Mouse (Mus musculus) CH12.LX (cell line): ENCODE measurements at regions not wholly inside any gene's neighbourhood (a gene's known extent, or its start where the extent isn't known, plus 50 kb on each side); places are given as distances from the start of the nearest gene placed in this dataset.

ENCODE experiments used
- DNase-seq: peaks from one replicate; pipeline ENCODE4 v3.0.0-alpha.2; 2013; ENCODE audit errors: extremely low read depth
- H3K27ac ChIP-seq: 2 replicates; pipeline ENCODE4 v1.5.1; 2012; ENCODE audit warnings: low read depth, mild to moderate bottlenecking, control low read depth, moderate library complexity; ENCODE audit not compliant: insufficient read depth
- H3K27me3 ChIP-seq: replicated peaks from 2 replicates; pipeline ENCODE3; 2012; ENCODE audit warnings: inconsistent platforms
- H3K36me3 ChIP-seq, 2 experiments: replicated peaks in 1 of 2; 2 replicates each; pipeline versions ENCODE3 to v1.6.1; 2012; ENCODE audit warnings: inconsistent platforms in 1 of 2, low read length in 1 of 2, mild to moderate bottlenecking in 1 of 2, mixed read lengths in 1 of 2, moderate library complexity in 1 of 2; ENCODE audit not compliant: control insufficient read depth in 1 of 2, insufficient read depth in 1 of 2
- H3K4me1 ChIP-seq, 2 experiments: 2 replicates each; pipeline ENCODE4 v1.6.1; 2012; ENCODE audit warnings: inconsistent platforms in 1 of 2, moderate library complexity in 1 of 2; ENCODE audit not compliant: insufficient read depth in 2 of 2, control insufficient read depth in 1 of 2
- H3K4me2 ChIP-seq: 2 replicates; pipeline ENCODE4 v1.6.1; 2012; ENCODE audit warnings: low read depth, mild to moderate bottlenecking, control low read depth; ENCODE audit not compliant: poor library complexity, insufficient read depth, severe bottlenecking
- H3K4me3 ChIP-seq, 3 experiments: fragments of 150-350 bp in 1 of 3; sonication (generic) in 1 of 3; replicated peaks in 1 of 3; 2 replicates each; pipeline versions ENCODE3 to v1.5.1; 2011 to 2012; ENCODE audit warnings: low read depth in 2 of 3, low read length in 2 of 3, mild to moderate bottlenecking in 2 of 3, moderate library complexity in 2 of 3, control low read depth in 1 of 3, improper control_type of control experiment in 1 of 3, inconsistent platforms in 1 of 3, mixed read lengths in 1 of 3; ENCODE audit not compliant: poor library complexity in 1 of 3
- H3K79me2 ChIP-seq: replicated peaks from 2 replicates; pipeline ENCODE4 v1.6.1; 2012; ENCODE audit warnings: mild to moderate bottlenecking, moderate library complexity; ENCODE audit not compliant: control insufficient read depth, poor library complexity, insufficient read depth, severe bottlenecking; ENCODE audit errors: extremely low read depth
- H3K9ac ChIP-seq: 2 replicates; pipeline ENCODE4 v1.6.1; 2012; ENCODE audit warnings: low read depth, mild to moderate bottlenecking, control low read depth, moderate library complexity; ENCODE audit not compliant: insufficient read depth
- H3K9me3 ChIP-seq: replicated peaks from 2 replicates; pipeline ENCODE3; 2012; ENCODE audit warnings: low read length, inconsistent platforms, mixed read lengths
- CHD1 ChIP-seq: IDR thresholded peaks from 2 replicates; pipeline ENCODE4 v1.6.1; 2012; ENCODE audit warnings: low read depth, low read length, improper control_type of control experiment, inconsistent platforms
- CHD2 ChIP-seq: IDR thresholded peaks from 2 replicates; pipeline ENCODE4 v1.6.1; 2011; ENCODE audit warnings: low read length, improper control_type of control experiment
- CTCF ChIP-seq, 2 experiments: IDR thresholded peaks in 1 of 2; conservative IDR thresholded peaks in 1 of 2; 2 replicates each; pipeline ENCODE4 v1.5.1; 2011 to 2012; ENCODE audit warnings: low read depth in 2 of 2, low read length in 2 of 2, improper control_type of control experiment in 1 of 2, inconsistent platforms in 1 of 2, mild to moderate bottlenecking in 1 of 2, moderate library complexity in 1 of 2
- ETS1 ChIP-seq: conservative IDR thresholded peaks from 2 replicates; pipeline ENCODE4 v1.6.1; 2012; ENCODE audit warnings: low read depth, mild to moderate bottlenecking, inconsistent platforms, low read length, improper control_type of control experiment, moderate library complexity
- HCFC1 ChIP-seq: IDR thresholded peaks from 2 replicates; pipeline ENCODE4 v1.6.1; 2012; ENCODE audit warnings: low read depth, mild to moderate bottlenecking, inconsistent platforms, low read length, improper control_type of control experiment
- IRF4 ChIP-seq: IDR thresholded peaks from 2 replicates; pipeline ENCODE4 v1.6.1; 2014; ENCODE audit warnings: low read depth, mild to moderate bottlenecking, inconsistent platforms, low read length, improper control_type of control experiment
- JUND ChIP-seq: conservative IDR thresholded peaks from 2 replicates; pipeline ENCODE4 v1.6.1; 2011; ENCODE audit warnings: low read depth, low read length, improper control_type of control experiment
- KAT2A ChIP-seq: IDR thresholded peaks from 2 replicates; pipeline ENCODE4 v1.6.1; 2012; ENCODE audit warnings: low read length, improper control_type of control experiment, inconsistent platforms; ENCODE audit not compliant: insufficient replicate concordance
- MEF2A ChIP-seq: IDR thresholded peaks from 2 replicates; pipeline ENCODE4 v1.6.1; 2014; ENCODE audit warnings: low read depth, mild to moderate bottlenecking, inconsistent platforms, low read length, improper control_type of control experiment, borderline replicate concordance
- PAX5 ChIP-seq: IDR thresholded peaks from 2 replicates; pipeline ENCODE4 v1.6.1; 2012; ENCODE audit warnings: low read length, inconsistent platforms, mixed read lengths
- POLR2A ChIP-seq: IDR thresholded peaks from 2 replicates; pipeline ENCODE4 v1.6.1; 2011; ENCODE audit warnings: low read depth, mild to moderate bottlenecking, improper control_type of control experiment, low read length
- RAD21 ChIP-seq: IDR thresholded peaks from 2 replicates; pipeline ENCODE4 v1.6.1; 2011; ENCODE audit warnings: low read depth, mild to moderate bottlenecking, low read length, improper control_type of control experiment, moderate library complexity
- SMC3 ChIP-seq: IDR thresholded peaks from 2 replicates; pipeline ENCODE4 v1.6.1; 2011; ENCODE audit warnings: low read depth, low read length, improper control_type of control experiment
- UBTF ChIP-seq: IDR thresholded peaks from 2 replicates; pipeline ENCODE4 v1.6.1; 2012; ENCODE audit warnings: low read depth, mild to moderate bottlenecking, inconsistent platforms, low read length, improper control_type of control experiment, moderate library complexity
- USF1 ChIP-seq: IDR thresholded peaks from 2 replicates; pipeline ENCODE4 v1.6.1; 2014; ENCODE audit warnings: low read depth, mild to moderate bottlenecking, inconsistent platforms, low read length, improper control_type of control experiment
- ZKSCAN1 ChIP-seq: IDR thresholded peaks from 2 replicates; pipeline ENCODE4 v1.6.1; 2012; ENCODE audit warnings: low read depth, inconsistent platforms, low read length, improper control_type of control experiment, borderline replicate concordance
- ZMIZ1 ChIP-seq: IDR thresholded peaks from 2 replicates; pipeline ENCODE4 v1.6.1; 2012; ENCODE audit warnings: low read depth, mild to moderate bottlenecking, inconsistent platforms, low read length, improper control_type of control experiment
- dilution Hi-C: fragments of 300-500 bp; cut with MboI; formaldehyde crosslinking; loops from 2 replicates; pipeline ENCODE4 v1.14.3; 2020; ENCODE audit warnings: low sequenced_read_pairs; ENCODE audit not compliant: extremely low pct_unique_long_range_greater_than_20kb, extremely low pct_ligation_motif_present
- in situ Hi-C: fragments of 300-500 bp; cut with MboI; formaldehyde crosslinking; loops from 3 replicates; pipeline ENCODE4 v1.14.3; 2019; ENCODE audit warnings: low sequenced_read_pairs, low pct_ligation_motif_present, low pct_unique_long_range_greater_than_20kb, mixed read lengths

DNA sequence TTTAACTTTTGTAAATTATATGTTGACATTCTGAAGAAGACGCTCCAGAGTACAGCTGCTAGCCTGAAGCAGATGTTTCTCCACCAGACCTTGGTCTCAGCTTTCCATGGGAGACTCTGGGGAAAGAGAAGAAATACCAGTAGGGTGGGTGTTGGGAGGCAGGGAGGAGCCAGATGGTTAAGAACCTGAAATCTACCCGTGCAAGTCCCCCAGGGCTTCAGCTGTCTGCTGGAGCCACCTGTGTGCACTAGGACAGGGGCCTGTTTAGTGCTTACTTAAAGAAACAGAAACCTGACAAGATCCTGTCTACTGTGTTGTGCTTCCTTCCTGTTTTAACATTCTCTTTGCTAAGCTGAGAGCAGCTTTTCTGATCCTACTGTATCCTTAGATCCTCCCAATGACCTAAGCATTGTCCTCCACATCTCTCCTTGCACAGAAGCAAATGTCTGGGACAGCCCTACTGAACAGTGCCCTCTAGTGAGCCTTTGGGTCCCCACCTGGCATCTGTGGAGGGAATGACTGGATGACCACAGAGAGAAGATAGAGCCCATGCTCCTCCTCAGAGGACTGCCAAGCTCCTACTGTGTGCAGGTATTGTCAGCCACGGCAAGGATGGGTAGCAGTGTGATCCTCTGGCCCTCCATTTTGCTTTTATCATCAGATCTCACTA, 107.5 kb upstream of the Tpm1 start:
- Histone ChIP-seq H3K79me2 (no peaks in the 10 kb centered on the region), H3K9ac (no peak overlapping the region), H3K27me3 (no peaks in the 10 kb centered on the region), H3K4me2 (no peak overlapping the region), H3K4me3 (no peak overlapping the region), H3K9me3 (no peaks in the 10 kb centered on the region), H3K36me3 (no peaks in the 10 kb centered on the region), H3K4me1 (peaks cover 21 to 74% of the 10 kb centered on the region in 2 experiments), H3K27ac (no peak overlapping the region)
- DNase-seq = peak; percentile 71
- 0 out of 2 replicates have a peak, but pooled peaks have one; percentile 30 for TF ChIP-seq JUND
- peak; percentile 57 for TF ChIP-seq RAD21
- TF ChIP-seq PAX5 = no peak
- TF ChIP-seq CTCF (conservative IDR thresholded peaks at IDR 0.05 in 1 of 2, IDR thresholded peaks at IDR 0.05 in 1 of 2; ENCODE audit: low read depth in 2 of 2, low read length in 2 of 2) = peak; percentile 33 to 81
- peak; percentile 19; the same call in 1 of the 2 replicates for TF ChIP-seq IRF4
- peak; percentile 93 for TF ChIP-seq ZKSCAN1
- peak; percentile 70 for TF ChIP-seq SMC3
- no peak for TF ChIP-seq ZMIZ1
- no peak for TF ChIP-seq POLR2A
- peak; percentile 27 for TF ChIP-seq ETS1
- in situ Hi-C loops = no loop called here
- dilution Hi-C loops = no loop called here

DNA sequence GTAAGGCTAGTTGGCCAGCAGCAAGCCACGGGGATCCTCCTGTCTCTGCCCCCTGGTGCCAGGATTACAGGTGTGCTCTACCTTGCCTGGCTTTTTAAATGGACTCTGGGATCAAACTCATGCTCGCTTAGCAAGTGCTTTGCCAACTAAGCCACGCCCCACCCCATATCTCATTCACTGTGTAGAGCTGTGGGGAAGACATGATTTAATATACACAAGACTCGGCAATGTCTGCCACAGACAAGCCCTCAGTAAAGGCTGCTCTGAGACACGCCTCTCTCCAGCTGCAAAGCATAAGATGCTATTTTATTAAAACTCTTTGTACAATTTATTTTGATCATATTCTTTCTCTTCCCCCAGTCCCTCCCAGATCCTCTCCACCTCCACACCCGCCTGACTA, 104.9 kb upstream of the Tpm1 start:
- Histone ChIP-seq H3K4me3 (no peak overlapping the region), H3K27me3 (no peaks in the 10 kb centered on the region), H3K9ac (no peak overlapping the region)
- in situ Hi-C loops = no loop called here
- no peak for TF ChIP-seq IRF4
- no peak for TF ChIP-seq CHD1
- no peak for TF ChIP-seq HCFC1
- no peak for TF ChIP-seq USF1
- TF ChIP-seq UBTF = no peak
- no peak for TF ChIP-seq JUND
- no peak for TF ChIP-seq POLR2A
- no peak for TF ChIP-seq CHD2
- no peak for TF ChIP-seq KAT2A
- no peak for TF ChIP-seq MEF2A
- TF ChIP-seq, all 38 proteins: peak for 0
- H3K36me3 ChIP-seq = no peaks in the 10 kb centered on the region
- H3K27ac ChIP-seq = no peak overlapping the region
- H3K4me1 ChIP-seq = peaks cover 3 to 52% of the 10 kb centered on the region in 2 experiments
- H3K79me2 ChIP-seq = no peaks in the 10 kb centered on the region
- H3K4me2 ChIP-seq = no peak overlapping the region
- dilution Hi-C loops = no loop called here
- H3K9me3 ChIP-seq = no peaks in the 10 kb centered on the region
- DNase-seq = no peak
